Mouse (Mus musculus) heart, embryonic 10.5 days (tissue): ENCODE results near the gene Chpt1. TPM values are rescaled to one million over a fixed set of nuclear protein-coding genes. Genes with fewer than 3 reads are reported as not detected.

Experiments used
- DNase-seq: peaks from one replicate; pipeline ENCODE4 v3.0.0-alpha.2; 2017; ENCODE audit warnings: low spot score
- H3K27ac ChIP-seq: fragments of 300-500 bp; sonication (generic); 2 replicates; pipeline ENCODE4 v1.5.1; 2016; ENCODE audit warnings: mild to moderate bottlenecking
- H3K27me3 ChIP-seq: fragments of 300-500 bp; sonication (generic); 2 replicates; pipeline ENCODE4 v1.6.1; 2016; ENCODE audit warnings: mild to moderate bottlenecking; ENCODE audit not compliant: poor library complexity, insufficient read depth, severe bottlenecking
- H3K36me3 ChIP-seq: fragments of 300-500 bp; sonication (generic); 2 replicates; pipeline ENCODE4 v1.6.1; 2016; ENCODE audit warnings: mild to moderate bottlenecking, moderate library complexity
- H3K4me1 ChIP-seq: fragments of 300-500 bp; sonication (generic); 2 replicates; pipeline ENCODE4 v1.6.1; 2016; ENCODE audit warnings: mild to moderate bottlenecking
- H3K4me3 ChIP-seq: fragments of 300-500 bp; sonication (generic); 2 replicates; pipeline ENCODE4 v1.5.1; 2016; ENCODE audit warnings: mild to moderate bottlenecking, moderate library complexity
- H3K9me3 ChIP-seq: fragments of 300-500 bp; sonication (generic); 2 replicates; pipeline ENCODE4 v1.6.1; 2016; ENCODE audit warnings: mild to moderate bottlenecking, moderate library complexity
- WGBS: fragments of 180-500 bp; shearing (Covaris S2); methylation state at CpG from one replicate; pipeline ENCODE4 v1.1.7; 2016; 5-methylcytosine and 5-hydroxymethylcytosine counted together
- polyA plus RNA-seq: library from polyadenylated mRNA; unstranded; fragments of >200 nt; fragmentation: Nextera tagmentation; extraction: Ambion mirVana; gene quantifications from 2 replicates; pipeline ENCODE4 v1.2.1, GENCODE M21; 2016

Gene Chpt1
- polyA plus RNA-seq, 1 experiment from 2014 or later, result 15.8 TPM

GRCm38 (mm10) chr10:88507691-88508143, 3.8 kb upstream of the Chpt1 start:
- WGBS, result 68% methylated on average over 7 of the region's 7 CpGs

GRCm38 (mm10) chr10:88505256-88505655, 1.4 kb upstream of the Chpt1 start:
- Histone ChIP-seq H3K9me3 (no peaks in the 10 kb centered on the region), H3K27ac (no peak overlapping the region), H3K4me1 (peaks cover 36% of the 10 kb centered on the region), H3K36me3 (no peaks in the 10 kb centered on the region), H3K27me3 (no peaks in the 10 kb centered on the region), H3K4me3 (no peak overlapping the region)
- DNase-seq, result no peak
- 66% methylated on average over 5 of the region's 5 CpGs for WGBS

More at GRCm38 (mm10) chr10:88507691-88508143, 3.8 kb upstream of the Chpt1 start:
- Histone ChIP-seq H3K9me3 (no peaks in the 10 kb centered on the region), H3K36me3 (no peaks in the 10 kb centered on the region), H3K4me3 (no peak overlapping the region), H3K27ac (no peak overlapping the region), H3K27me3 (no peaks in the 10 kb centered on the region), H3K4me1 (peaks cover 24% of the 10 kb centered on the region; the same call in 1 of the 2 replicates)
- DNase-seq, result no peak

- Histone ChIP-seq H3K27ac (peak overlapping the region; percentile 90; the same call in 1 of the 2 replicates), H3K4me1 (peaks cover 36% of the 10 kb centered on the region), H3K9me3 (no peaks in the 10 kb centered on the region), H3K4me3 (peak overlapping the region; percentile 82; the same call in 1 of the 2 replicates), H3K27me3 (no peaks in the 10 kb centered on the region), H3K36me3 (no peaks in the 10 kb centered on the region)
- no peak for DNase-seq
- 56% methylated on average over 3 of the region's 3 CpGs for WGBS
Measured at GRCm38 (mm10) chr10:88504481-88504880, 608 bp upstream of the Chpt1 start.

- no peaks in the 10 kb centered on the region for H3K36me3 ChIP-seq
- 30% methylated on average over 4 of the region's 4 CpGs for WGBS
- no peak for DNase-seq
- peaks cover 36% of the 10 kb centered on the region for H3K4me1 ChIP-seq
- no peaks in the 10 kb centered on the region for H3K9me3 ChIP-seq
- H3K4me3 ChIP-seq, result peak overlapping the region; percentile 82
- H3K27ac ChIP-seq, result peak overlapping the region; percentile 90
- H3K27me3 ChIP-seq, result no peaks in the 10 kb centered on the region
Measured at GRCm38 (mm10) chr10:88502919-88503318, 954 bp downstream of the Chpt1 start.

- Histone ChIP-seq H3K36me3 (no peaks in the 10 kb centered on the region), H3K4me1 (peaks cover 36% of the 10 kb centered on the region), H3K27me3 (no peaks in the 10 kb centered on the region), H3K9me3 (no peaks in the 10 kb centered on the region), H3K4me3 (peak overlapping the region; percentile 82; the same call in 1 of the 2 replicates), H3K27ac (no peak overlapping the region)
- WGBS, result 55% methylated on average over 13 of the region's 13 CpGs
- no peak for DNase-seq
Measured at GRCm38 (mm10) chr10:88501886-88502765, 1.7 kb downstream of the Chpt1 start.

GRCm38 (mm10) chr10:88501370-88501769, 2.5 kb downstream of the Chpt1 start:
- H3K27ac ChIP-seq, result no peak overlapping the region
- WGBS, result 50% methylated on average over 10 of the region's 10 CpGs
- no peak for DNase-seq
- H3K27me3 ChIP-seq, result no peaks in the 10 kb centered on the region
- H3K4me3 ChIP-seq, result no peak overlapping the region
- H3K4me1 ChIP-seq, result peaks cover 36% of the 10 kb centered on the region
- H3K36me3 ChIP-seq, result no peaks in the 10 kb centered on the region
- no peaks in the 10 kb centered on the region for H3K9me3 ChIP-seq

GRCm38 (mm10) chr10:88499993-88500392, 3.9 kb downstream of the Chpt1 start:
- Histone ChIP-seq H3K27me3 (no peaks in the 10 kb centered on the region), H3K4me1 (peaks cover 35% of the 10 kb centered on the region), H3K27ac (no peak overlapping the region), H3K4me3 (no peak overlapping the region), H3K9me3 (no peaks in the 10 kb centered on the region), H3K36me3 (no peaks in the 10 kb centered on the region)
- DNase-seq, result no peak
- 70% methylated on average over 5 of the region's 5 CpGs for WGBS

GRCm38 (mm10) chr10:88496864-88497564, 6.9 kb downstream of the Chpt1 start:
- peaks cover 21% of the 10 kb centered on the region for H3K4me1 ChIP-seq
- H3K27me3 ChIP-seq, result no peaks in the 10 kb centered on the region
- H3K4me3 ChIP-seq, result no peak overlapping the region
- no peak for DNase-seq
- H3K27ac ChIP-seq, result no peak overlapping the region
- H3K9me3 ChIP-seq, result no peaks in the 10 kb centered on the region
- no peaks in the 10 kb centered on the region for H3K36me3 ChIP-seq
- 55% methylated on average over 11 of the region's 11 CpGs for WGBS

- no peaks in the 10 kb centered on the region for H3K36me3 ChIP-seq
- H3K27ac ChIP-seq, result no peak overlapping the region
- DNase-seq, result no peak
- peaks cover 9% of the 10 kb centered on the region; the same call in 1 of the 2 replicates for H3K4me1 ChIP-seq
- H3K9me3 ChIP-seq, result no peaks in the 10 kb centered on the region
- H3K27me3 ChIP-seq, result no peaks in the 10 kb centered on the region
- WGBS, result 76% methylated on average over 4 of the region's 4 CpGs
- no peak overlapping the region for H3K4me3 ChIP-seq
Measured at GRCm38 (mm10) chr10:88494959-88495587, 8.8 kb downstream of the Chpt1 start.

- DNase-seq, result no peak
- 85% methylated on average over 8 of the region's 8 CpGs for WGBS
- Histone ChIP-seq H3K9me3 (no peaks in the 10 kb centered on the region), H3K36me3 (no peaks in the 10 kb centered on the region), H3K27ac (no peak overlapping the region), H3K4me3 (no peak overlapping the region), H3K4me1 (peaks cover 9% of the 10 kb centered on the region; the same call in 1 of the 2 replicates), H3K27me3 (no peaks in the 10 kb centered on the region)
Measured at GRCm38 (mm10) chr10:88492658-88493057, 11.2 kb downstream of the Chpt1 start.

- Histone ChIP-seq H3K27me3 (no peaks in the 10 kb centered on the region), H3K36me3 (no peaks in the 10 kb centered on the region), H3K4me3 (no peak overlapping the region), H3K4me1 (peaks cover 9% of the 10 kb centered on the region; the same call in 1 of the 2 replicates), H3K27ac (no peak overlapping the region), H3K9me3 (no peaks in the 10 kb centered on the region)
- WGBS, result 59% methylated on average over 7 of the region's 7 CpGs
- DNase-seq, result no peak
Measured at GRCm38 (mm10) chr10:88491632-88492031, 12.2 kb downstream of the Chpt1 start.

- Histone ChIP-seq H3K36me3 (no peaks in the 10 kb centered on the region; the same call in 1 of the 2 replicates), H3K9me3 (no peaks in the 10 kb centered on the region), H3K4me3 (no peak overlapping the region), H3K27ac (no peak overlapping the region), H3K4me1 (no peaks in the 10 kb centered on the region), H3K27me3 (no peaks in the 10 kb centered on the region)
- WGBS, result 84% methylated on average over 5 of the region's 5 CpGs
- no peak for DNase-seq
Measured at GRCm38 (mm10) chr10:88488629-88489028, 15.2 kb downstream of the Chpt1 start.
